Mouse (Mus musculus) embryonic fibroblast, embryonic 13.5 days (primary cell): ENCODE results near the gene Gm49510. TPM values are rescaled to one million over a fixed set of nuclear protein-coding genes. Genes with fewer than 3 reads are reported as not detected.

Experiments used
- H3K27ac ChIP-seq: 2 replicates; pipeline ENCODE4 v1.5.1; 2012; ENCODE audit warnings: low read length, control low read depth, inconsistent platforms; ENCODE audit not compliant: insufficient read depth
- H3K4me1 ChIP-seq: 2 replicates; pipeline ENCODE4 v1.6.1; 2011; ENCODE audit warnings: low read length; ENCODE audit not compliant: control insufficient read depth, insufficient read depth
- H3K4me3 ChIP-seq: 2 replicates; pipeline ENCODE4 v1.5.1; 2011; ENCODE audit warnings: mild to moderate bottlenecking, control low read depth, low read length; ENCODE audit not compliant: insufficient read depth
- CTCF ChIP-seq: IDR thresholded peaks from 2 replicates; pipeline ENCODE4 v1.5.1; 2011; ENCODE audit warnings: mild to moderate bottlenecking, control low read depth, low read length, moderate library complexity, borderline replicate concordance; ENCODE audit not compliant: insufficient read depth
- POLR2A ChIP-seq: IDR thresholded peaks from 2 replicates; pipeline ENCODE4 v1.6.1; 2011; ENCODE audit warnings: low read depth, mild to moderate bottlenecking, control low read depth, low read length, moderate library complexity
- polyA plus RNA-seq: library from polyadenylated mRNA; stranded (reverse); fragments of >200 nt; gene quantifications from 2 replicates; pipeline ENCODE4 v1.2.4, GENCODE M21; 2011; ENCODE audit warnings: low read depth; ENCODE audit not compliant: missing spikeins, insufficient read length

The Gm49510 gene
- polyA plus RNA-seq, 1 experiment, result 0.61 TPM

- Histone ChIP-seq H3K4me1 (no peaks in the 10 kb centered on the region), H3K27ac (peak within 1 kb of the TSS; percentile 35), H3K4me3 (peak within 1 kb of the TSS; percentile 91)
- TF ChIP-seq POLR2A (peak; percentile 69), CTCF (no peak)
These were observed 495 bp downstream of the Gm49510 start, which contains the start of gene Sh3bp1 for GRCm38 (mm10) chr15:78899740-78900584. TSS of gene Sh3bp1 (plus strand) at chr15:78899768.

- H3K4me3 ChIP-seq, result peak overlapping the region; percentile 91
- peak overlapping the region; percentile 35 for H3K27ac ChIP-seq
- no peaks in the 10 kb centered on the region for H3K4me1 ChIP-seq
- 0 out of 2 replicates have a peak, but pooled peaks have one; percentile 14 for TF ChIP-seq POLR2A
- TF ChIP-seq CTCF, result no peak
These were observed 1.3 kb downstream of the Gm49510 start for GRCm38 (mm10) chr15:78900585-78901421.

- TF ChIP-seq POLR2A (no peak), CTCF (no peak)
- Histone ChIP-seq H3K4me1 (no peaks in the 10 kb centered on the region), H3K4me3 (peak overlapping the region; percentile 91), H3K27ac (no peak overlapping the region)
These were observed 1.9 kb downstream of the Gm49510 start for GRCm38 (mm10) chr15:78901422-78901789.

- TF ChIP-seq CTCF, result peak; percentile 47; the same call in 1 of the 2 replicates
- TF ChIP-seq POLR2A, result no peak
- no peak overlapping the region for H3K27ac ChIP-seq
These were observed 3.8 kb downstream of the Gm49510 start for GRCm38 (mm10) chr15:78903243-78903642.

DNA sequence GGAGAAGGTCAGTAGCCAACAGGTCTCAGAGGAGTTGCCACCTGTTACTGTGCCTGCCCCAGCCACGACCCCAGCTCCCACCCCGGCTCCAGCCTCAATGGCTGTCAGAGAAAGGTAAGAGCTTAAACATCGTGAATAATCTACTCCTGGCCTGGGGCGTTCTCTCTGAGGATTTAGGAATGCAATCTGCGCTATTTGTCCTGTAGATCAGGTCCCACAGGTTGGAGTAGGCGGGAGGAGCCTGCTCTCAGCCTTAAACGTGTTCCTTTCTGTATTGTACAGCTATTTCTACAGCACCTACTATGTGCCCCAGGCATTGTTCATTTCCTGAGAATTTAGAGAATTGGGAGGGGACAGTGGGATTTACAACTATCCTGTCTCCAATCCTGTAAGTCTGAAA lies 8.9 kb downstream of the Gm49510 start:
- TF ChIP-seq POLR2A (no peak), CTCF (no peak)
- Histone ChIP-seq H3K4me1 (no peaks in the 10 kb centered on the region), H3K27ac (no peak overlapping the region), H3K4me3 (no peak overlapping the region)

More at GRCm38 (mm10) chr15:78903243-78903642, 3.8 kb downstream of the Gm49510 start:
- Histone ChIP-seq H3K4me1 (no peaks in the 10 kb centered on the region), H3K4me3 (no peak overlapping the region)

DNA sequence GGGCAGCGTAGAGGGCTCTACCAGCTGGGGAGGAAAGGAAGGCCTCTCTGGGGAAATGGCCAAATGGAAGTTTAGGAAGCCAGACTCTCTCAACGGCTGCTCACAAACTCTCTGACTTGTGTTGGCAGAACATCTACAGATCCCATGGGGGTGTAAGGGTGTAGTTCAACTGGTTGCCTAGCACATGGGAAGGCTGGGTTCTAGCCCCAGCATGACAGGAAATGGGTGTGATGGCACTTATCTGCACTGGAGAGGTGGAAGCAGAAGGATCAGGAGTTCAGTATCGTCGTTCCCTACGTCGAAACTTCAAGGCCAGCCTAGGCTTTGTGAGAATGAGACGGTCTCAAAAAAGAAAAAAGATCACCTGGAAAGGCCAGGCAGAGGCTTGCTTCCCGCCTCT lies 9.5 kb downstream of the Gm49510 start:
- no peaks in the 10 kb centered on the region for H3K4me1 ChIP-seq
- TF ChIP-seq POLR2A (no peak), CTCF (no peak)
- H3K27ac ChIP-seq, result no peak overlapping the region
- H3K4me3 ChIP-seq, result no peak overlapping the region

- Histone ChIP-seq H3K27ac (no peak overlapping the region), H3K4me1 (peaks cover 2% of the 10 kb centered on the region; the same call in 1 of the 2 replicates), H3K4me3 (no peak overlapping the region)
- TF ChIP-seq CTCF (peak; percentile 35; the same call in 1 of the 2 replicates), POLR2A (no peak)
These were observed 12.6 kb downstream of the Gm49510 start for GRCm38 (mm10) chr15:78912040-78912439.

DNA sequence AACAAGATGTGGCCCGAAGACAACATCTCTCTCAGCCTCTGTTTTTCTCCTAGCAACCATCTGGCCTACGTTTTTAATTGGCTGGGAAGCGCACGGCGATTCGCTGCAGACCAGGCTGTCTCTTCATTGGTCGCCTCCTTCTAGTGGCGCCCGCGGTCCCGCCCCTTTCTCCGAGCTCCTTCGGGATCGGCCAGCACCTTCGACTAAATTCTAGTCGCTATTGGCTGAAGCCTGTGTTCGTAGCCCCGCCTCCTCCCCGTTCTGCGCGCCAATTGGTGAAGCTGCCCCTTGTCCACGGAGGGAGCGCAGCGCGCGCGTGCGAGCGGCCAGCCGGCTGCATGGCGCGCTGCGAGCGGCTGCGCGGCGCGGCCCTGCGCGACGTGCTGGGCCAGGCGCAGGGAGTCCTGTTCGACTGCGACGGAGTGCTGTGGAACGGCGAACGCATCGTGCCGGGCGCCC lies 14.2 kb downstream of the Gm49510 start, which contains the start of gene Pdxp:
TSS of gene Pdxp (plus strand) at position 288 of the 459 bp plus-strand sequence.
- Histone ChIP-seq H3K27ac (no peak within 1 kb of the TSS), H3K4me3 (peak within 1 kb of the TSS; percentile 41), H3K4me1 (peaks cover 2% of the 10 kb centered on the region; the same call in 1 of the 2 replicates)
- TF ChIP-seq POLR2A (peak; percentile 65), CTCF (no peak)

- H3K27ac ChIP-seq, result no peak overlapping the region
- H3K4me1 ChIP-seq, result peaks cover 2% of the 10 kb centered on the region; the same call in 1 of the 2 replicates
- peak overlapping the region; percentile 41 for H3K4me3 ChIP-seq
- no peak for TF ChIP-seq CTCF
- TF ChIP-seq POLR2A, result no peak
These were observed 14.8 kb downstream of the Gm49510 start for GRCm38 (mm10) chr15:78914091-78914822.
